Mouse (Mus musculus): Measurements from ENCODE around the gene Rln3.

DNA sequence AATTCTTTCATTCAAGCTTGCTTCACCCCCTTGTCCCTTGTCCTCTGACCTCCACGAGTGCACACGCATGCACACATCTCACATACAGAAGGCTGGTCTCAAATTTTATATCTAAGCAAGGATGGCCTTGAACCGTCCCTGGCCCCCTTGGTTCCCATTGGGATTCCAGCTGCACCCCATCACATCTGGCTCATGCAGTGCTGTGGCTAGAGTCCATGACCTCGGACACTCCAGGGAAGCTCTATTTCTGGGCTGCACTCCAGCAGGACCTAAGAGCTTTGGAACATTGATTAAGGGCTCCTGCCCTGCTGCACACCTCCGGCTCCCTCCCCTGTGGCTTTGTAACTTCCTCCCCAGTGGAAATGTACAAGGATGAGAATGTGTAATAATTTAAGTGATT lies 6.8 kb downstream of the Rln3 start:
- TF ChIP-seq POLR2A (IDR thresholded peaks at IDR 0.05; ENCODE audit: insufficient read length, low read depth) (no peak), TCF12 (IDR thresholded peaks at IDR 0.05; ENCODE audit: insufficient read depth, poor library complexity, severe bottlenecking) (no peak), E2F4 (IDR thresholded peaks at IDR 0.05; ENCODE audit: insufficient read depth) (no peak), CEBPB (IDR thresholded peaks at IDR 0.05; ENCODE audit: insufficient read depth, poor library complexity, severe bottlenecking) (no peak), USF1 (IDR thresholded peaks at IDR 0.05; ENCODE audit: low read depth) (no peak), SRF (IDR thresholded peaks at IDR 0.05; ENCODE audit: control insufficient read depth, insufficient read length, low read depth) (no peak)

All from myocyte (in vitro differentiated cells).